Mouse (Mus musculus): ENCODE results near the gene Grwd1. TPM values are rescaled to one million over a fixed set of nuclear protein-coding genes. Genes with fewer than 3 reads are reported as not detected.

Grwd1 gene
- total RNA-seq, 2 experiments from 2014 or later: 15.0 to 15.2 TPM

Other genes starting within 250 kb of the Grwd1 start
- gene Fgf21, start 215.5 kb downstream of the Grwd1 start, total RNA-seq (2021): not detected
- gene Fut1, start 213.7 kb downstream of the Grwd1 start, total RNA-seq (2021): not detected
- under 1 TPM; 0.17 to 0.26 TPM for gene Izumo1, start 209.1 kb downstream of the Grwd1 start, total RNA-seq (2021)
- gene Rasip1, start 203.5 kb downstream of the Grwd1 start, total RNA-seq (2021): 10 to 100 TPM; 21.6 to 26.8 TPM
- gene Mamstr, start 191.0 kb downstream of the Grwd1 start, total RNA-seq (2021): 1 to 10 TPM; 2.4 to 2.6 TPM
- gene Fut2, start 164.6 kb downstream of the Grwd1 start, total RNA-seq (2021): under 1 TPM; 0.42 to 0.46 TPM
- not detected for gene Ntn5, start 146.9 kb downstream of the Grwd1 start, total RNA-seq (2021)
- gene Sec1, start 136.5 kb downstream of the Grwd1 start, total RNA-seq (2021): under 1 TPM; 0.18 to 0.30 TPM
- gene Car11, start 131.1 kb downstream of the Grwd1 start, total RNA-seq (2021): 1 to 10 TPM; 3.4 to 5.9 TPM
- 10 to 100 TPM; 12.1 to 15.0 TPM for gene Dbp, start 125.9 kb downstream of the Grwd1 start, total RNA-seq (2021)
- gene Rpl18, start 115.5 kb downstream of the Grwd1 start, total RNA-seq (2021): 100 to 1,000 TPM; 574 to 615 TPM
- 10 to 100 TPM; 18.4 to 20.2 TPM for gene Sphk2, start 112.9 kb downstream of the Grwd1 start, total RNA-seq (2021)
- gene Fam83e, start 109.7 kb downstream of the Grwd1 start, total RNA-seq (2021): under 1 TPM; 0.30 to 0.62 TPM
- gene Spaca4, start 105.1 kb downstream of the Grwd1 start, total RNA-seq (2021): not detected
- gene Lmtk3, start 47.2 kb downstream of the Grwd1 start, total RNA-seq (2021): not detected
- gene Sult2b1, start 46.3 kb downstream of the Grwd1 start, total RNA-seq (2021): not detected
- 10 to 100 TPM; 65.8 to 68.9 TPM for gene Cyth2, start 16.4 kb downstream of the Grwd1 start, total RNA-seq (2021)
- gene Kcnj14, start 6.2 kb downstream of the Grwd1 start, total RNA-seq (2021): 1 to 10 TPM; 1.2 to 1.8 TPM
- 100 to 1,000 TPM; 105 to 125 TPM for gene Kdelr1, start 41.8 kb upstream of the Grwd1 start, total RNA-seq (2021)
- gene Grin2d, start 47.4 kb upstream of the Grwd1 start, total RNA-seq (2021): 1 to 10 TPM; 1.4 to 1.5 TPM
- gene Syngr4, start 65.8 kb upstream of the Grwd1 start, total RNA-seq (2021): not detected
- gene Tmem143, start 66.0 kb upstream of the Grwd1 start, total RNA-seq (2021): 100 to 1,000 TPM; 124 to 125 TPM
- gene Emp3, start 90.5 kb upstream of the Grwd1 start, total RNA-seq (2021): 10 to 100 TPM; 19.1 to 25.0 TPM
- 1 to 10 TPM in 1 of 2 experiments, under 1 TPM in 1; 0.89 to 1.3 TPM for gene Ccdc114, start 93.1 kb upstream of the Grwd1 start, total RNA-seq (2021)
- not detected for gene Abcc6, start 199.4 kb upstream of the Grwd1 start, total RNA-seq (2021)
- gene Nomo1, start 202.8 kb upstream of the Grwd1 start, total RNA-seq (2021): 10 to 100 TPM; 88.0 to 95.9 TPM

Data from heart, adult 18-20 months (tissue).